In genomic region chr16:18348601-18349175, GRCm38 (mm10) we compare ENCODE assay signal across 8 mouse cellular contexts. TPM values are rescaled to one million over a fixed set of nuclear protein-coding genes. Genes with fewer than 3 reads are reported as not detected.
DNase-seq lines count a peak whose midpoint lies in the region; ATAC-seq and TF ChIP-seq lines count a peak whose summit lies in the region.

No protein-coding gene starts in this region.

- TF ChIP-seq CTCF in E14TG2a.4 (conservative IDR thresholded peaks at IDR 0.05; ENCODE audit: low read length), result no peak

- no peaks in the 10 kb centered on the region for H3K36me3 ChIP-seq in E14TG2a.4 (ENCODE audit: insufficient read depth, low read length)
- no peaks in the 10 kb centered on the region for H3K36me3 ChIP-seq in embryonic facial prominence, embryonic 10.5 days (replicated peaks)
- peaks cover 11% of the 10 kb centered on the region; the same call in 1 of the 2 replicates for H3K36me3 ChIP-seq in hindbrain, embryonic 10.5 days
- no peaks in the 10 kb centered on the region for H3K36me3 ChIP-seq in liver, embryonic 11.5 days (ENCODE audit: control insufficient read depth, insufficient read depth, low read length)
- H3K36me3 ChIP-seq in neural tube, embryonic 13.5 days, result 0 out of 2 replicates have a peak, but pooled peaks cover 9% of the 10 kb centered on the region

- DNase-seq in gastrocnemius, postnatal 10 days, result peak; percentile 51
- no peak for DNase-seq in gastrocnemius, postnatal 36 days
- DNase-seq in embryonic facial prominence, embryonic 10.5 days (ENCODE audit: low spot score), result peak; percentile 58
- peak; percentile 59 for DNase-seq in hindbrain, embryonic 10.5 days (ENCODE audit: low spot score)
- DNase-seq in liver, embryonic 11.5 days (ENCODE audit: low spot score), result no peak
- no peak for DNase-seq in frontal cortex, postnatal 25 days (ENCODE audit: low spot score in 2 of 2)

- no peaks in the 10 kb centered on the region for H3K9me3 ChIP-seq in E14TG2a.4 (ENCODE audit: low read length)
- no peaks in the 10 kb centered on the region for H3K9me3 ChIP-seq in embryonic facial prominence, embryonic 10.5 days
- H3K9me3 ChIP-seq in hindbrain, embryonic 10.5 days, result no peaks in the 10 kb centered on the region
- H3K9me3 ChIP-seq in liver, embryonic 11.5 days (ENCODE audit: control insufficient read depth, low read length), result no peaks in the 10 kb centered on the region
- no peaks in the 10 kb centered on the region for H3K9me3 ChIP-seq in neural tube, embryonic 13.5 days

- H3K4me3 ChIP-seq in E14TG2a.4 (replicated peaks; ENCODE audit: low read length), result peak overlapping the region; percentile 89
- H3K4me3 ChIP-seq in embryonic facial prominence, embryonic 10.5 days, result peak overlapping the region; percentile 69
- H3K4me3 ChIP-seq in hindbrain, embryonic 10.5 days, result peak overlapping the region; percentile 89
- H3K4me3 ChIP-seq in liver, embryonic 11.5 days (ENCODE audit: low read depth, low read length), result peak overlapping the region; percentile 51
- peak overlapping the region; percentile 85 for H3K4me3 ChIP-seq in neural tube, embryonic 13.5 days

- H3K9ac ChIP-seq in liver, embryonic 11.5 days (ENCODE audit: low read depth, low read length), result no peak overlapping the region
- H3K9ac ChIP-seq in neural tube, embryonic 13.5 days, result peak overlapping the region; percentile 93

- H3K4me2 ChIP-seq in liver, embryonic 11.5 days, result peak overlapping the region; percentile 86
- H3K4me2 ChIP-seq in neural tube, embryonic 13.5 days, result peak overlapping the region; percentile 59

- H3K4me1 ChIP-seq in E14TG2a.4 (replicated peaks; ENCODE audit: low read depth, low read length), result peaks cover 38% of the 10 kb centered on the region
- peaks cover 36% of the 10 kb centered on the region for H3K4me1 ChIP-seq in embryonic facial prominence, embryonic 10.5 days
- H3K4me1 ChIP-seq in hindbrain, embryonic 10.5 days (replicated peaks), result peaks cover 53% of the 10 kb centered on the region
- H3K4me1 ChIP-seq in liver, embryonic 11.5 days (replicated peaks; ENCODE audit: control insufficient read depth, insufficient read depth, low read length), result peaks cover 21% of the 10 kb centered on the region
- peaks cover 67% of the 10 kb centered on the region for H3K4me1 ChIP-seq in neural tube, embryonic 13.5 days (replicated peaks)

- peak overlapping the region; percentile 79 for H3K27ac ChIP-seq in embryonic facial prominence, embryonic 10.5 days (replicated peaks)
- H3K27ac ChIP-seq in hindbrain, embryonic 10.5 days, result peak overlapping the region; percentile 91
- no peak overlapping the region for H3K27ac ChIP-seq in liver, embryonic 11.5 days (ENCODE audit: low read depth, low read length)
- peak overlapping the region; percentile 75; the same call in 1 of the 2 replicates for H3K27ac ChIP-seq in neural tube, embryonic 13.5 days (replicated peaks)

- intact Hi-C loops in gastrocnemius, postnatal 36 days (cut with DNase I), result loop anchor here (5.0 kb wide), 1 partner anchor 269 kb away; no protein-coding TSS in a partner anchor

- ATAC-seq in liver, embryonic 11.5 days (replicated peaks; ENCODE audit: low FRiP score), result no peak
- peak; percentile 13; the same call in 1 of the 2 replicates for ATAC-seq in neural tube, embryonic 13.5 days (ENCODE audit: low read depth)

- under 1% methylated on average over 28 of the region's 28 CpGs for WGBS in embryonic facial prominence, embryonic 10.5 days
- WGBS in hindbrain, embryonic 10.5 days, result under 1% methylated on average over 28 of the region's 28 CpGs
- WGBS in liver, embryonic 11.5 days, result 4% methylated on average over 28 of the region's 28 CpGs
- WGBS in neural tube, embryonic 13.5 days, result under 1% methylated on average over 28 of the region's 28 CpGs

- peaks cover 34% of the 10 kb centered on the region for H3K27me3 ChIP-seq in E14TG2a.4 (ENCODE audit: insufficient read depth, low read length)
- peaks cover 50% of the 10 kb centered on the region for H3K27me3 ChIP-seq in embryonic facial prominence, embryonic 10.5 days (replicated peaks; ENCODE audit: low read depth, poor library complexity, severe bottlenecking)
- H3K27me3 ChIP-seq in hindbrain, embryonic 10.5 days (ENCODE audit: insufficient read depth, poor library complexity, severe bottlenecking), result peaks cover 50% of the 10 kb centered on the region
- peaks cover 49% of the 10 kb centered on the region for H3K27me3 ChIP-seq in liver, embryonic 11.5 days (replicated peaks; ENCODE audit: control insufficient read depth, insufficient read depth, low read length)
- H3K27me3 ChIP-seq in neural tube, embryonic 13.5 days, result no peaks in the 10 kb centered on the region

RNA-seq across cellular contexts. Expression of gene Arvcf, which starts 0.7 kb away (rescaled TPM):
- total RNA-seq in gastrocnemius, postnatal 10 days (2021), result 10 to 100 TPM; 16.4 to 27.9 TPM
- total RNA-seq in gastrocnemius, postnatal 36 days (2021), result 10 to 100 TPM; 10.2 to 14.3 TPM
- 65.8 and 71.2 TPM in 2 replicates for polyA plus RNA-seq in embryonic facial prominence, embryonic 10.5 days (2016; fragmentation: Nextera tagmentation; extraction: Ambion mirVana)
- polyA plus RNA-seq in hindbrain, embryonic 10.5 days (2016; fragmentation: Nextera tagmentation; extraction: Ambion mirVana), result 99.5 and 115 TPM in 2 replicates
- polyA plus RNA-seq in liver, embryonic 11.5 days (2014; fragmentation: Nextera tagmentation; extraction: Ambion mirVana), result 13.8 and 15.5 TPM in 2 replicates
- polyA plus RNA-seq in neural tube, embryonic 13.5 days (2015; fragmentation: Nextera tagmentation; extraction: Ambion mirVana), result 85.2 and 93.6 TPM in 2 replicates

RNA-seq across cellular contexts. Expression of gene Tango2, which starts 0.8 kb away (rescaled TPM):
- 10 to 100 TPM; 11.9 to 12.6 TPM for total RNA-seq in gastrocnemius, postnatal 10 days (2021)
- total RNA-seq in gastrocnemius, postnatal 36 days (2021), result 10 to 100 TPM; 40.3 to 51.5 TPM
- polyA plus RNA-seq in embryonic facial prominence, embryonic 10.5 days (2016; fragmentation: Nextera tagmentation; extraction: Ambion mirVana), result 29.1 and 31.5 TPM in 2 replicates
- polyA plus RNA-seq in hindbrain, embryonic 10.5 days (2016; fragmentation: Nextera tagmentation; extraction: Ambion mirVana), result 45.5 and 52.8 TPM in 2 replicates
- 104 and 109 TPM in 2 replicates for polyA plus RNA-seq in liver, embryonic 11.5 days (2014; fragmentation: Nextera tagmentation; extraction: Ambion mirVana)
- 74.0 and 79.5 TPM in 2 replicates for polyA plus RNA-seq in neural tube, embryonic 13.5 days (2015; fragmentation: Nextera tagmentation; extraction: Ambion mirVana)

RNA-seq across cellular contexts. Expression of gene Dgcr8, which starts 59.6 kb away (rescaled TPM):
- 10 to 100 TPM; 23.6 to 33.4 TPM for total RNA-seq in gastrocnemius, postnatal 10 days (2021)
- total RNA-seq in gastrocnemius, postnatal 36 days (2021), result 10 to 100 TPM; 13.8 to 14.6 TPM
- polyA plus RNA-seq in embryonic facial prominence, embryonic 10.5 days (2016; fragmentation: Nextera tagmentation; extraction: Ambion mirVana), result 47.3 and 50.9 TPM in 2 replicates
- 37.4 and 45.4 TPM in 2 replicates for polyA plus RNA-seq in hindbrain, embryonic 10.5 days (2016; fragmentation: Nextera tagmentation; extraction: Ambion mirVana)
- polyA plus RNA-seq in liver, embryonic 11.5 days (2014; fragmentation: Nextera tagmentation; extraction: Ambion mirVana), result 29.0 and 30.8 TPM in 2 replicates
- 31.2 and 34.0 TPM in 2 replicates for polyA plus RNA-seq in neural tube, embryonic 13.5 days (2015; fragmentation: Nextera tagmentation; extraction: Ambion mirVana)

Comparison
In these comparisons a context has a peak if more than half of its experiments do, and no peak if none do; other contexts are left out.
1. DNase-seq: peak in gastrocnemius, postnatal 10 days (single experiment), embryonic facial prominence, embryonic 10.5 days (single experiment) and hindbrain, embryonic 10.5 days (single experiment); none in gastrocnemius, postnatal 36 days (0 of 2), liver, embryonic 11.5 days (single experiment) and frontal cortex, postnatal 25 days (0 of 2).
2. Peak in every context shown above with its lines, with median percentiles within 50 percentile points of each other: H3K4me3 ChIP-seq.